Mouse (Mus musculus) liver, embryonic 14.5 days (tissue): ENCODE data around the gene 4922502D21Rik. TPM values are rescaled to one million over a fixed set of nuclear protein-coding genes. Genes with fewer than 3 reads are reported as not detected.

Experiments used
- ATAC-seq: fragments of 200-750 bp; cut with Nextera tagmentation; 2 replicates; pipeline ENCODE4 v1.8.0; 2017; ENCODE audit warnings: moderate number of reproducible peaks, mild to moderate bottlenecking, moderate library complexity; ENCODE audit not compliant: insufficient read depth
- DNase-seq, 3 experiments: peaks; one replicate each; pipeline ENCODE4 v3.0.0-alpha.2; 2012 to 2013; ENCODE audit warnings: low read depth in 3 of 3, low spot score in 3 of 3
- H3K27ac ChIP-seq: fragments of 300-500 bp; sonication (generic); 2 replicates; pipeline ENCODE4 v1.5.1; 2014; ENCODE audit warnings: moderate library complexity, mild to moderate bottlenecking, control low read depth, inconsistent platforms
- H3K27me3 ChIP-seq: fragments of 300-500 bp; sonication (generic); 2 replicates; pipeline ENCODE4 v1.6.1; 2014; ENCODE audit warnings: mild to moderate bottlenecking, low read length, moderate library complexity; ENCODE audit not compliant: control insufficient read depth, insufficient read depth
- H3K36me3 ChIP-seq: fragments of 300-500 bp; sonication (generic); replicated peaks from 2 replicates; pipeline ENCODE4 v1.6.1; 2014; ENCODE audit warnings: low read depth; ENCODE audit not compliant: control insufficient read depth, insufficient read depth
- H3K4me1 ChIP-seq, 2 experiments: fragments of 200-500 bp in 1 of 2; fragments of 300-500 bp in 1 of 2; sonication (generic) in 1 of 2; replicated peaks; 2 replicates each; pipeline ENCODE4 v1.6.1; 2012 to 2014; ENCODE audit warnings: antibody characterized with exemption in 1 of 2, inconsistent platforms in 1 of 2, low read length in 1 of 2; ENCODE audit not compliant: control insufficient read depth in 2 of 2, insufficient read depth in 2 of 2
- H3K4me2 ChIP-seq: fragments of 300-500 bp; sonication (generic); 2 replicates; pipeline ENCODE4 v1.6.1; 2014; ENCODE audit warnings: low read depth, mild to moderate bottlenecking, control low read depth, moderate library complexity
- H3K4me3 ChIP-seq, 2 experiments: fragments of 200-500 bp in 1 of 2; fragments of 300-500 bp in 1 of 2; sonication (generic) in 1 of 2; 2 replicates each; pipeline ENCODE4 v1.5.1; 2012 to 2014; ENCODE audit warnings: low read depth in 2 of 2, low read length in 2 of 2, mild to moderate bottlenecking in 2 of 2, control low read depth in 1 of 2, inconsistent platforms in 1 of 2, moderate library complexity in 1 of 2; ENCODE audit not compliant: insufficient read depth in 1 of 2
- H3K9ac ChIP-seq: fragments of 300-500 bp; sonication (generic); replicated peaks from 2 replicates; pipeline ENCODE4 v1.6.1; 2014; ENCODE audit warnings: mild to moderate bottlenecking, control low read depth, moderate library complexity
- H3K9me3 ChIP-seq: fragments of 300-500 bp; sonication (generic); 2 replicates; pipeline ENCODE4 v1.6.1; 2016; ENCODE audit warnings: low read length, mixed read lengths; ENCODE audit not compliant: control insufficient read depth
- CTCF ChIP-seq: IDR thresholded peaks from 2 replicates; pipeline ENCODE4 v1.5.1; 2016; ENCODE audit warnings: antibody characterized with exemption, low read depth, control low read depth
- EP300 ChIP-seq: IDR thresholded peaks from 2 replicates; pipeline ENCODE4 v1.6.1; 2016; ENCODE audit warnings: antibody characterized with exemption, low read depth
- WGBS: fragments of 180-500 bp; shearing (Covaris S2); extraction: QIAGEN DNeasy Blood & Tissue Kit; methylation state at CpG from one replicate; pipeline ENCODE4 v1.1.7; 2014; ENCODE audit not compliant: insufficient replicate concordance; 5-methylcytosine and 5-hydroxymethylcytosine counted together
- polyA plus RNA-seq, 2 experiments: library from polyadenylated mRNA; depleted of rRNA in 1 of 2; stranded (reverse) in 1 of 2; unstranded in 1 of 2; fragments of >200 nt; fragmentation: Nextera tagmentation in 1 of 2; extraction: Ambion mirVana in 1 of 2; gene quantifications; 2 replicates each; pipeline versions ENCODE4 v1.2.1 to v1.2.3; 2012 to 2014

Gene 4922502D21Rik
- polyA plus RNA-seq, 2 experiments: not detected

DNA sequence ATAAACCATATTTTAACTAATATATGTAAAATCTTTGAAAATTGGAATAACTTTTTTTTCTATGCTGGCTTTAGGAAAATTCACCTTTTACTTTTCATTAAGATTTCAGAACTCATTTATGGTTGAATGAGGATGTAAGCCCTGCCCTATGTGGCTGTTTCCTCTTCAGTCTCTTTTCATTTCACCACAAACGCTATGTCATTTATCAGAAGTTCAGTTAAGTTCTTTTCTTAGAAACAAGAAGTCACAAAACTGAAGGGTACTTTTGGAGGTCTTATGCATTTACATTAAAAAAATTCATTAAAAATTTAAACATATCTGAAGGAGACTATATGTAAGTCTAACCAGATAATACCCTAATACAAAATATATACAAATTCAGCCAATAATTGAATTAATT lies 15.9 kb downstream of the 4922502D21Rik start:
- Histone ChIP-seq H3K9ac (no peak overlapping the region), H3K36me3 (no peaks in the 10 kb centered on the region), H3K9me3 (no peaks in the 10 kb centered on the region), H3K27me3 (no peaks in the 10 kb centered on the region), H3K4me1 (no peaks in the 10 kb centered on the region), H3K27ac (no peak overlapping the region), H3K4me2 (no peak overlapping the region), H3K4me3 (no peak overlapping the region)
- TF ChIP-seq EP300 (no peak), CTCF (no peak)
- WGBS: 16% methylated on average over 1 of the region's 1 CpGs
- no peak for ATAC-seq
- DNase-seq: no peak

- Histone ChIP-seq H3K27ac (no peak overlapping the region), H3K27me3 (no peaks in the 10 kb centered on the region), H3K9ac (no peak overlapping the region), H3K9me3 (no peaks in the 10 kb centered on the region), H3K4me3 (no peak overlapping the region), H3K4me1 (no peaks in the 10 kb centered on the region), H3K4me2 (no peak overlapping the region), H3K36me3 (no peaks in the 10 kb centered on the region)
- 75% methylated on average over 3 of the region's 3 CpGs for WGBS
- ATAC-seq (no peak), DNase-seq (no peak)
- TF ChIP-seq CTCF (no peak), EP300 (no peak)
Measured at GRCm38 (mm10) chr6:129314655-129315168, 16.9 kb downstream of the 4922502D21Rik start.

DNA sequence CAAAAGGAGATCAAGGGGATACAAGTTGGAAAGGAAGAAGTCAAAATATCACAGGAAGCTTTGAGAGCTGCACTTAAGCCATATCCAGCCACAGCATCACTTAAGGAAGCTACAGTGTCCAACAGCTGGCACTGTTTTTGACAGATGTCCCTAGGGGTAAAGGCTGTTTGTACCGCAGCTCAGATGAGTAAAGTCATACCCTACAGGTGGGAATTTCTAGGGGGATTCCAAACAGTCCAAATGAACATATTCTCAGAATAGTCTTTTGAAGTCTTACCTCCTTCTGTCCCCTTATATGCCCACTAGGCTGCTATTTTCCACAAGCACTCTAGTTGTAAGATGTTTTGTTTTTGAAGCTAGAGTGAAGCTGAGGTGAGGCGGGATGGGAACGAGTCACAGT lies 19.1 kb downstream of the 4922502D21Rik start:
- H3K4me3 ChIP-seq: no peak overlapping the region
- H3K36me3 ChIP-seq: no peaks in the 10 kb centered on the region
- H3K27me3 ChIP-seq: no peaks in the 10 kb centered on the region
- DNase-seq: no peak
- WGBS: 53% methylated on average over 3 of the region's 3 CpGs
- H3K4me2 ChIP-seq: no peak overlapping the region
- no peak overlapping the region for H3K27ac ChIP-seq
- no peaks in the 10 kb centered on the region for H3K9me3 ChIP-seq
- no peaks in the 10 kb centered on the region for H3K4me1 ChIP-seq
- no peak overlapping the region for H3K9ac ChIP-seq
- ATAC-seq: no peak
- TF ChIP-seq CTCF (no peak), EP300 (no peak)

DNA sequence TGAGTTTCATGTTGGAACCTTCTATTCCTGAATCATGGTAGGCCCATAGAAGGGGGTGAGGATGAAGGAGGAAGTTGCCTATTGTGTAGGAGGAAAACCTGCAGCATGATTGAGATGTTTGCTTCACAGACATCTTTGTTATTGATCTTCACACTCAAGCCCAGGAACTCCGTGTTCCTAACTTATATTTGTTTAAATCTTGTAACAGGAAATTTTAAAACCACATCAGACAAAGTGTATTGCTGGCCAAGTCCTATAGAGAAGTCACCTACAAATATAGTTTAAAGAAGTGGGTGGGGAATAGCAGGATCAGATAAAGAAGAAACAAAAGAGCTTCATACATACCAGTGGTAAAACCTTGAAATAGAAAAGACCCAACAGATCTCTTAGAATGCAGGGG lies 27.4 kb downstream of the 4922502D21Rik start:
- DNase-seq (no peak), ATAC-seq (no peak)
- Histone ChIP-seq H3K36me3 (no peaks in the 10 kb centered on the region), H3K4me1 (no peaks in the 10 kb centered on the region), H3K27me3 (no peaks in the 10 kb centered on the region), H3K4me2 (no peak overlapping the region), H3K9me3 (no peaks in the 10 kb centered on the region), H3K9ac (no peak overlapping the region), H3K4me3 (no peak overlapping the region), H3K27ac (no peak overlapping the region)
- 21% methylated on average over 1 of the region's 1 CpGs for WGBS
- TF ChIP-seq EP300: no peak
- TF ChIP-seq CTCF: no peak

- ATAC-seq (no peak), DNase-seq (no peak)
- H3K27ac ChIP-seq: no peak overlapping the region
- H3K9me3 ChIP-seq: no peaks in the 10 kb centered on the region
- H3K4me1 ChIP-seq: no peaks in the 10 kb centered on the region; a peak in 1 of 4 replicates
- H3K36me3 ChIP-seq: no peaks in the 10 kb centered on the region
- no peak overlapping the region for H3K9ac ChIP-seq
- H3K27me3 ChIP-seq: no peaks in the 10 kb centered on the region
- no peak overlapping the region for H3K4me3 ChIP-seq
- H3K4me2 ChIP-seq: no peak overlapping the region
- TF ChIP-seq CTCF (no peak), EP300 (no peak)
Measured at GRCm38 (mm10) chr6:129288708-129289107, 42.9 kb downstream of the 4922502D21Rik start.
